Mouse (Mus musculus) megakaryocyte-erythroid progenitor cell, adult 5-6 weeks (primary cell): Measurements from ENCODE around the gene Klrg2. TPM values are rescaled to one million over a fixed set of nuclear protein-coding genes. Genes with fewer than 3 reads are reported as not detected.
A peak's percentile ranks its signal among the peaks of the same experiment; 100 is the strongest.
"Not testable (repeated sequence)": the region's sequence is repeated elsewhere in the genome, so short reads cannot be mapped to it uniquely, and the experiment has no call there.

Source experiments
- ATAC-seq: replicated peaks from 2 replicates; pipeline ENCODE4 v1.8.0; 2016; ENCODE audit warnings: mild to moderate bottlenecking, inconsistent platforms; ENCODE audit not compliant: severe bottlenecking, poor library complexity, low FRiP score, low TSS enrichment
- total RNA-seq, 2 experiments: library from RNA; stranded (forward) in 1 of 2; stranded (reverse) in 1 of 2; fragments of 200-1000, 215-1000 nt in 1 of 2; fragments of >200 nt in 1 of 2; fragmentation: Nextera tagmentation in 1 of 2; gene quantifications; 2 replicates each; pipeline ENCODE4 v1.2.3; 2014 to 2017

Gene Klrg2
- not detected in 2 replicates for total RNA-seq (2014; fragmentation: Nextera tagmentation)
- total RNA-seq (2017): not detected in 2 replicates

GRCm38 (mm10) chr6:38636852-38637618, at the start of gene Klrg2:
Klrg2 (minus strand) TSS chr6:38637242.
- ATAC-seq: peak; percentile 48

- no peak for ATAC-seq
Observed at GRCm38 (mm10) chr6:38682532-38682931, 45.5 kb upstream of the Klrg2 start.

- ATAC-seq: peak; percentile 50
Observed at GRCm38 (mm10) chr6:38677629-38678028, 40.6 kb upstream of the Klrg2 start.

GRCm38 (mm10) chr6:38676723-38677122, 39.7 kb upstream of the Klrg2 start:
- no peak for ATAC-seq

GRCm38 (mm10) chr6:38676217-38676616, 39.2 kb upstream of the Klrg2 start:
- 0 out of 2 replicates have a peak, but pooled peaks have one; percentile 45 for ATAC-seq

GRCm38 (mm10) chr6:38672011-38672410, 35.0 kb upstream of the Klrg2 start:
- no peak for ATAC-seq

GRCm38 (mm10) chr6:38671270-38671669, 34.2 kb upstream of the Klrg2 start:
- peak; percentile 69 for ATAC-seq

GRCm38 (mm10) chr6:38670488-38670887, 33.4 kb upstream of the Klrg2 start:
- ATAC-seq: not testable (repeated sequence)

GRCm38 (mm10) chr6:38669580-38669979, 32.5 kb upstream of the Klrg2 start:
- ATAC-seq: 0 out of 2 replicates have a peak, but pooled peaks have one; percentile 29

- 0 out of 2 replicates have a peak, but pooled peaks have one; percentile 35 for ATAC-seq
Observed at GRCm38 (mm10) chr6:38662714-38663615, 25.9 kb upstream of the Klrg2 start, which contains the start of gene Clec2l. Clec2l (plus strand) TSS chr6:38663069.

GRCm38 (mm10) chr6:38661626-38662025, 24.6 kb upstream of the Klrg2 start:
- no peak for ATAC-seq

- peak; percentile 89 for ATAC-seq
Observed at GRCm38 (mm10) chr6:38650263-38650937, 13.4 kb upstream of the Klrg2 start.

GRCm38 (mm10) chr6:38649545-38649944, 12.5 kb upstream of the Klrg2 start:
- ATAC-seq: no peak

GRCm38 (mm10) chr6:38643039-38643438, 6.0 kb upstream of the Klrg2 start:
- ATAC-seq: no peak

GRCm38 (mm10) chr6:38642593-38642992, 5.6 kb upstream of the Klrg2 start:
- no peak for ATAC-seq

- peak; percentile 78 for ATAC-seq
Observed at GRCm38 (mm10) chr6:38641645-38642044, 4.6 kb upstream of the Klrg2 start.

- no peak for ATAC-seq
Observed at GRCm38 (mm10) chr6:38641228-38641627, 4.2 kb upstream of the Klrg2 start.

GRCm38 (mm10) chr6:38640401-38640800, 3.4 kb upstream of the Klrg2 start:
- no peak for ATAC-seq
